ENCODE assay signal across 12 mouse cellular contexts in genomic region chr2:13486470-13486869, GRCm38 (mm10).
"Had no signal": no experiment of that assay in that cellular context is flagged by ENCODE, and none has a peak within 500 bp of the region (broad histone marks: within the 10 kb centered on the region; RNA-seq: fewer than 3 reads in every experiment).

No protein-coding gene starts in this region.

- H3K9me3 ChIP-seq: intestine, embryonic 15.5 days; limb, embryonic 15.5 days; liver, embryonic 12.5 days; lung, embryonic 15.5 days; neural tube, embryonic 13.5 days had no signal

- ATAC-seq: liver, embryonic 12.5 days; midbrain, embryonic 16.5 days had no signal

- H3K4me3 ChIP-seq: intestine, embryonic 15.5 days; limb, embryonic 15.5 days; liver, embryonic 12.5 days; lung, embryonic 15.5 days; neural tube, embryonic 13.5 days had no signal

- H3K36me3 ChIP-seq: intestine, embryonic 15.5 days; limb, embryonic 15.5 days; liver, embryonic 12.5 days; lung, embryonic 15.5 days; neural tube, embryonic 13.5 days had no signal

- H3K27me3 ChIP-seq: intestine, embryonic 15.5 days; limb, embryonic 15.5 days; liver, embryonic 12.5 days; lung, embryonic 15.5 days; neural tube, embryonic 13.5 days had no signal

- H3K27ac ChIP-seq: intestine, embryonic 15.5 days; limb, embryonic 15.5 days; liver, embryonic 12.5 days; lung, embryonic 15.5 days; neural tube, embryonic 13.5 days had no signal

- H3K9ac ChIP-seq: intestine, embryonic 15.5 days; limb, embryonic 15.5 days; liver, embryonic 12.5 days; lung, embryonic 15.5 days; neural tube, embryonic 13.5 days had no signal

- H3K4me1 ChIP-seq: liver, embryonic 12.5 days; lung, embryonic 15.5 days had no signal

- DNase-seq: kidney, adult 18-20 months; kidney, postnatal 10 days; lung, postnatal 14 days; right cerebral cortex, postnatal 14 days; thymus, postnatal 4 days had no signal

- H3K4me2 ChIP-seq: intestine, embryonic 15.5 days; limb, embryonic 15.5 days; liver, embryonic 12.5 days; lung, embryonic 15.5 days; midbrain, embryonic 11.5 days; neural tube, embryonic 13.5 days had no signal
